Mouse (Mus musculus): ENCODE results near the gene Uvrag.

DNA sequence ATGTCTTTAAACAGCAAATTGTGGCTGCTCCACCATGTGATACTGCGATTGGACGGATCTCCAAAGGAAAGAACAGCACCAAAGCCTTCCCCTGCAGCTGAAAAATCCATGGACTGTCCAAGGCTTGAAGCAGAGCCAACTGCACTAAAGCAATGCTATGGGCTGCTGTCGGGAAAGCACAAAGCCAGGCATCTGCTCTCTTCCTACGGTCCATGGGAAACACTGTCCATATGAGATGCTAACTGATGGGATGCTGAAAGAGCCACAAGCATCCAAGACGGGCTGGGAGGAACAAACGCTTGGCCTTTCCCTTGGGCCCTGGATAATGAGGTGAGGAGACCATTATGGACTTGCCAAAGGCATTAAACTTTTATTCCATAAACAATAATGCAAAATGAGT is 201.7 kb downstream of the Uvrag start:
- no peak for TF ChIP-seq EP300 (IDR thresholded peaks at IDR 0.05; ENCODE audit: insufficient read depth, low read depth, low read length)
- no peak for TF ChIP-seq POLR2A (IDR thresholded peaks at IDR 0.05; ENCODE audit: insufficient read depth, low read depth, low read length)
- no peak for TF ChIP-seq CTCF (IDR thresholded peaks at IDR 0.05)

All from heart, adult 2 months (tissue).